Mouse (Mus musculus) adrenal gland, adult 18-20 months (tissue): Measurements from ENCODE around the gene Fbxo31. TPM values are rescaled to one million over a fixed set of nuclear protein-coding genes. Genes with fewer than 3 reads are reported as not detected.

ENCODE experiments used
- total RNA-seq, 2 experiments: library from RNA; stranded (reverse); gene quantifications; 1 replicate in 1 of 2; 2 replicates in 1 of 2; pipeline ENCODE4 v1.2.3; 2021

Fbxo31 gene
- total RNA-seq, 2 experiments from 2014 or later: 33.6 to 45.0 TPM

Other genes starting within 250 kb of the Fbxo31 start
- gene 1700018B08Rik, start 34.5 kb downstream of the Fbxo31 start, total RNA-seq: not detected
- gene Map1lc3b, start 11.6 kb upstream of the Fbxo31 start, total RNA-seq: 100 to 1,000 TPM; 177 to 185 TPM
- 10 to 100 TPM; 31.8 to 34.6 TPM for gene Zcchc14, start 74.1 kb upstream of the Fbxo31 start, total RNA-seq
- 1 to 10 TPM; 2.3 to 3.3 TPM for gene Jph3, start 150.8 kb upstream of the Fbxo31 start, total RNA-seq